Mouse (Mus musculus): ENCODE measurements around the gene Crim1. TPM values are rescaled to one million over a fixed set of nuclear protein-coding genes. Genes with fewer than 3 reads are reported as not detected.
A peak's percentile ranks its signal among the peaks of the same experiment; 100 is the strongest.

The Crim1 gene
- polyA plus RNA-seq, 1 experiment from 2014 or later = 11.8 TPM

DNA sequence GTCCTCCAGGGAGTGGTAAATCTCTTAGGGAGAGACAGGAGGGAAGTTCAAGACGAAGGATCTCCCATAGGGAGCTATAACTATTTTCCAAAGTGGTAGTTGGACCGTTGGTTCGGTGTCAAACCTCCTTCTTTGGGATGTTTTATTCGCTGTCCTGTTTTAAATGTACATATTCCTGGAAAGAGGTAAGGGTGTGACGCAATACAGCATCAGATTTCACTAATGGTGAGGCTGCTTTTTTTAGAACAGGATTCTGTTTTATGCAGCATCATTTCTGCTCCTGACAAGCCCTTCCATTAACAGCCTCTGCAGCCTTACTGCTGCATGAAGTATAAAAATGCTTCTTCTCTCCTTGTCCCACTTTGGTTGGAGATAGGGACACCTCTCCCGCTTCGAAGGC lies 95.9 kb downstream of the Crim1 start:
- Histone ChIP-seq H3K9me3 (no peaks in the 10 kb centered on the region), H3K9ac (no peak overlapping the region), H3K36me3 (0 out of 2 replicates have a peak, but pooled peaks cover 2% of the 10 kb centered on the region), H3K27me3 (replicated peaks) (no peaks in the 10 kb centered on the region), H3K4me1 (no peaks in the 10 kb centered on the region), H3K27ac (no peak overlapping the region), H3K4me2 (replicated peaks) (no peak overlapping the region), H3K4me3 (no peak overlapping the region)
- no peak for ATAC-seq (ENCODE audit: low FRiP score, low read depth)
- 85% methylated on average over 7 of the region's 7 CpGs for WGBS

- Histone ChIP-seq H3K36me3 (0 out of 2 replicates have a peak, but pooled peaks cover 2% of the 10 kb centered on the region), H3K27ac (no peak overlapping the region), H3K9ac (no peak overlapping the region), H3K9me3 (no peaks in the 10 kb centered on the region), H3K4me3 (no peak overlapping the region), H3K27me3 (replicated peaks) (no peaks in the 10 kb centered on the region), H3K4me1 (no peaks in the 10 kb centered on the region), H3K4me2 (replicated peaks) (no peak overlapping the region)
- WGBS = 86% methylated on average over 5 of the region's 5 CpGs
- ATAC-seq (ENCODE audit: low FRiP score, low read depth) = no peak
Measured at GRCm38 (mm10) chr17:78298140-78298539, 98.1 kb downstream of the Crim1 start.

DNA sequence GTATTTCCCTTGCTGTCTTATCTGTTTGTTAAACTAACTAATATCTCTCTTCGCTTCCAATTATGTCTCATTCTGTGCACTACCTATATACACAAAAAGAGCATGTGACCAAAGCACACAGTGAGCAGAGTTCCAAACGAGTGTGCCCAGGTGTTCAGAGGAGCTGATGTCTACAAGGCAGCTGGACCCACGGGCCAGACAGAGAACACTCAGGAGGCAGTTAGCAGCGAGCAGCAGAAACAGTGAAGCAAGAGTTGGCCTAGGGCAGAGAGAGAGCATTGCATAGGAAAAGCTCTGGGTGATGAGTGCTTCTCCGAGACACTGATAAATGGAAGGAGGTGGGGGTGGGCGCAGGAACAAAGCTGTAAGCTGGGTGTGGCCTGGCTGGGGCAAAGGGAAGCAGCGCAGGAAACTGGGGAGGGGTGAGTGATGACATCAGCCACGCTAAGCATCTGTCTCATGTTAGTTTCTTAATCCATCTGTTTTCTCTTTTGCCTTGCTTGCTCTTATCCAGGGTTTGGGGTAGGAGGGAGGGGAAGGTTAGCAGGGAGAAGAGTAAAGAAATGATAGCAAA lies 99.0 kb downstream of the Crim1 start:
- Histone ChIP-seq H3K4me1 (no peaks in the 10 kb centered on the region), H3K9ac (no peak overlapping the region), H3K27me3 (replicated peaks) (no peaks in the 10 kb centered on the region), H3K36me3 (peaks cover 7% of the 10 kb centered on the region; the same call in 1 of the 2 replicates), H3K4me2 (replicated peaks) (no peak overlapping the region), H3K9me3 (no peaks in the 10 kb centered on the region), H3K4me3 (no peak overlapping the region), H3K27ac (no peak overlapping the region)
- 70% methylated on average over 8 of the region's 8 CpGs for WGBS
- 0 out of 2 replicates have a peak, but pooled peaks have one; percentile 11 for ATAC-seq (ENCODE audit: low FRiP score, low read depth)

DNA sequence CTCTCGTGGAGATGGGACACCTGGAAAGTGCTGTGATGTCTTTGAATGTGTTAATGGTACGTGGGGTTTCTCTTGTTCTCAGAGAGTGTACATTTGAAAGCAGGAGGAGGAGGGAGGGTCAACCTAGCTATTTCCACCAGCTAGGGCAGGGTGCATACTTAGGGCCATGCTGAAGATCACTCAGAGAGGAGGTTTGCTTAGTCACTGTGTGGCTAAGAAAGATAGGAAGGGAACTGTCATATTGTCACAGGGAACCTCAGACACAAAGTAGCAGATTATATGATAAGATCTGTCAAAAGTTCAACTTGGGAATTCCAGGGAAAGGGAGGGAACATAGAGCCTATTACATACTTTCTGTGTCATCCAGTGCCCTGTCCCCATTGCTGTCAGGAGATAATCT lies 103.0 kb downstream of the Crim1 start:
- Histone ChIP-seq H3K36me3 (peaks cover 13% of the 10 kb centered on the region), H3K9ac (no peak overlapping the region)
- 80% methylated on average over 2 of the region's 2 CpGs for WGBS

DNA sequence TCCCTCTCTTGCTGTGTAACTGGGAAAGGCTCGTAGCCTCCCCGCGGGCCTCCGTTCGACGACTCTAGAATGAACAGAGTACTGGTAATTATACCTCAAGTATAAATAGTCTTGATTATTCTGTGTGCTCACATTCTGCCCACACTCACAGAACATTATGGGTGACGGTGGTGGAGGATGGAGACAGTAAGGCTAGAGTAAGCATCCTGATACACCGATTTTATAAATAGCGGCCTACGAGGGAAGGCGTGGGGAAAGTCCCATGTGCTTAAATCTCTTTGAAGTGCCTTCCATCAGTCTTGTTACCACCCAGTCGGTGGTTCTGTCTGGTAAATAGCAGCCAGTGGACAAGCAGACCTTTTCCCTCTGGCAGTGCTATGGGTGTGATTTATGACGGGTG lies 104.0 kb downstream of the Crim1 start:
- Histone ChIP-seq H3K36me3 (peaks cover 13% of the 10 kb centered on the region), H3K27ac (no peak overlapping the region), H3K4me1 (no peaks in the 10 kb centered on the region), H3K4me2 (replicated peaks) (no peak overlapping the region), H3K9ac (no peak overlapping the region), H3K9me3 (no peaks in the 10 kb centered on the region), H3K27me3 (replicated peaks) (no peaks in the 10 kb centered on the region), H3K4me3 (no peak overlapping the region)
- WGBS = 86% methylated on average over 13 of the region's 13 CpGs
- ATAC-seq (ENCODE audit: low FRiP score, low read depth) = no peak

More for the DNA sequence above, 103.0 kb downstream of the Crim1 start:
- H3K27me3 ChIP-seq (replicated peaks) = no peaks in the 10 kb centered on the region
- no peaks in the 10 kb centered on the region for H3K4me1 ChIP-seq
- H3K4me3 ChIP-seq = no peak overlapping the region
- no peaks in the 10 kb centered on the region for H3K9me3 ChIP-seq
- H3K4me2 ChIP-seq (replicated peaks) = no peak overlapping the region
- no peak overlapping the region for H3K27ac ChIP-seq
- no peak for ATAC-seq (ENCODE audit: low FRiP score, low read depth)

DNA sequence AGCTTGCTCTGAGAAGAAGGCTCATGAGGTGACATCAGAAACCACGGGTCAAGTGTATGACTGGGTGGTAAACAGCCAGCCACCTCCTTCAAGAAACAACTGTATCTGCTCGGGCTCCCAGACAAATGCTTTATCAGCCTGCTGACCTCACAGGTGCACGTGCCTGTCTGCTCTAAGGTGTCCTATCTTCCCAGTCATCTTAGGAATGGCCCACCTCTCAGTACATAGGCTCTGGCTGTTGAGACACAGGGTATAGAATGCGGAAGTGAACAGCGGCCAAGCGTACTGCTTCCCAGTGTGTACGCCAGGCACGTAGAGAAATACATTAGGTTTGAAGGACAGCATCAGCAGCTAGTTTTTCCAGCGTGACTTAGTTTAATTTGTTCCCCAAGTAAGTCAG lies 106.4 kb downstream of the Crim1 start:
- no peak overlapping the region for H3K4me2 ChIP-seq (replicated peaks)
- peaks cover 13% of the 10 kb centered on the region for H3K36me3 ChIP-seq
- H3K27me3 ChIP-seq (replicated peaks) = no peaks in the 10 kb centered on the region
- H3K27ac ChIP-seq = no peak overlapping the region
- H3K9ac ChIP-seq = no peak overlapping the region
- no peaks in the 10 kb centered on the region for H3K9me3 ChIP-seq
- no peak overlapping the region for H3K4me3 ChIP-seq
- no peak for ATAC-seq (ENCODE audit: low FRiP score, low read depth)
- 92% methylated on average over 9 of the region's 9 CpGs for WGBS
- H3K4me1 ChIP-seq = no peaks in the 10 kb centered on the region

- H3K9me3 ChIP-seq = no peaks in the 10 kb centered on the region
- H3K9ac ChIP-seq = no peak overlapping the region
- no peak overlapping the region for H3K4me2 ChIP-seq (replicated peaks)
- H3K27ac ChIP-seq = no peak overlapping the region
- H3K4me1 ChIP-seq = no peaks in the 10 kb centered on the region
- WGBS = 91% methylated on average over 9 of the region's 9 CpGs
- H3K27me3 ChIP-seq (replicated peaks) = no peaks in the 10 kb centered on the region
- no peak for ATAC-seq (ENCODE audit: low FRiP score, low read depth)
- H3K4me3 ChIP-seq = no peak overlapping the region
- peaks cover 13% of the 10 kb centered on the region for H3K36me3 ChIP-seq
Measured at GRCm38 (mm10) chr17:78308221-78308620, 108.2 kb downstream of the Crim1 start.

DNA sequence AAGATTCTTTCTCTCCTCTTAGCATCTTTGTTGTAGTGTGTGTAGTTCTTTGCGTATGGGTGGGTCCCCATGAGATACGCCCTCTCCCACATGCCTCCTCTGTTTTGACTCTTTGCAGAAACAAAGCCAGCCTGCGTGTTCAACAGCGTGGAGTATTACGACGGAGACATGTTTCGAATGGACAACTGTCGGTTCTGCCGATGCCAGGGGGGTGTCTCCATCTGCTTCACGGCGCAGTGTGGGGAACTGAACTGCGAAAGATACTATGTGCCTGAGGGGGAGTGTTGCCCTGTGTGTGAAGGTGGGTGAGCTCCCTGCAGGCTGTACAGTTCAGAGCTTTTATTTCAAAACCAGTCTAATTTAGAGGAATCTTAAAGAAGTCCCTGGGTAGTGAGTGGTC lies 113.0 kb downstream of the Crim1 start:
- H3K27ac ChIP-seq = no peak overlapping the region

DNA sequence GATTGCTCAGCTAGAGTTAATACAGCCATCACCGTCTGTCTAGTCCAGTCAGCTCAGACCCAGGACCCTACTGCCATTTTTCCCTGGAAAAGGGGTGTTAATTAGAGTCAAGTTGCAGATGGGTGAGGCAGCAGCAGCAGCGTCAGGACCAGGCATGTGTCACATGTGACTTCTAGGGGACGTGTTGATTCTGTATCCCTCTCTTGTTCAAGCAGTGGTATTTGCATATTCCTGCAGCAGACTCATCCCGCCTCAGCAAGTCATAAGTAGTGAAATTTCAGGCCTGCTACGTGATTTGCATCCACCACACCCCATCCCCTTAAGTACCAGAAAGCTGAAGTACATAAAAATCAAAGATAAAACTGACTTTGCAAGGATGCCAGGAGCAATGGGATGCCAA lies 113.6 kb downstream of the Crim1 start:
- H3K9ac ChIP-seq = no peak overlapping the region
- no peak overlapping the region for H3K27ac ChIP-seq
- H3K36me3 ChIP-seq = peaks cover 8% of the 10 kb centered on the region; the same call in 1 of the 2 replicates
- WGBS = 79% methylated on average over 5 of the region's 5 CpGs
- H3K4me3 ChIP-seq = no peak overlapping the region
- no peak for ATAC-seq (ENCODE audit: low FRiP score, low read depth)
- no peaks in the 10 kb centered on the region for H3K27me3 ChIP-seq (replicated peaks)
- no peaks in the 10 kb centered on the region for H3K9me3 ChIP-seq
- H3K4me2 ChIP-seq (replicated peaks) = no peak overlapping the region
- H3K4me1 ChIP-seq = no peaks in the 10 kb centered on the region

More for the DNA sequence above, 113.0 kb downstream of the Crim1 start:
- Histone ChIP-seq H3K27me3 (replicated peaks) (no peaks in the 10 kb centered on the region), H3K9ac (no peak overlapping the region), H3K4me1 (no peaks in the 10 kb centered on the region), H3K4me2 (replicated peaks) (no peak overlapping the region), H3K4me3 (no peak overlapping the region), H3K9me3 (no peaks in the 10 kb centered on the region), H3K36me3 (peaks cover 8% of the 10 kb centered on the region; the same call in 1 of the 2 replicates)
- 87% methylated on average over 12 of the region's 12 CpGs for WGBS
- ATAC-seq (ENCODE audit: low FRiP score, low read depth) = no peak

DNA sequence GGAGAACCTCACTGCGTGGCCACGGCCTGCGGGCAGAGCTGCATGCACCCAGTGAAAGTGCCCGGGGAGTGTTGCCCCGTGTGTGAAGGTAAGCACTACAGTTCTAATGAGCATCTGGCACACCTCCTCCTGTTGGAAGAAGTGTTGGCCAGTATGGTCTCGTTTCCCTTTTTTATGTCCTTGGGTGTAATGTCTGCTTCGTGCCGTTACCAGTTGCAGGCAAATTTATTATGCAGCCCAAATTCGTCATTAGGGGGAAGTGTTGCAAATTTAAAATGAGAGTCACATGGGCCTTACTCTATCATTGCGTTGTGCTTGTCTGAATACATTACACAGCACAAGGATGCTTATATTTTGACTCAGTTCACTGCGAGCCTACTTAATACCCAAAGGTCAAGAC lies 115.6 kb downstream of the Crim1 start:
- Histone ChIP-seq H3K4me2 (replicated peaks) (no peak overlapping the region), H3K4me1 (no peaks in the 10 kb centered on the region), H3K9ac (no peak overlapping the region), H3K4me3 (no peak overlapping the region), H3K27me3 (replicated peaks) (no peaks in the 10 kb centered on the region), H3K9me3 (no peaks in the 10 kb centered on the region), H3K36me3 (peaks cover 8% of the 10 kb centered on the region; the same call in 1 of the 2 replicates), H3K27ac (no peak overlapping the region)
- no peak for ATAC-seq (ENCODE audit: low FRiP score, low read depth)
- WGBS = 89% methylated on average over 11 of the region's 11 CpGs

GRCm38 (mm10) chr17:78317381-78317780 lies 117.3 kb downstream of the Crim1 start:
- H3K9ac ChIP-seq = no peak overlapping the region
- no peak overlapping the region for H3K4me2 ChIP-seq (replicated peaks)
- H3K4me3 ChIP-seq = no peak overlapping the region
- no peaks in the 10 kb centered on the region for H3K27me3 ChIP-seq (replicated peaks)
- H3K9me3 ChIP-seq = no peaks in the 10 kb centered on the region
- H3K27ac ChIP-seq = no peak overlapping the region
- 80% methylated on average over 5 of the region's 5 CpGs for WGBS
- H3K36me3 ChIP-seq = peaks cover 8% of the 10 kb centered on the region; the same call in 1 of the 2 replicates
- no peak for ATAC-seq (ENCODE audit: low FRiP score, low read depth)
- H3K4me1 ChIP-seq = no peaks in the 10 kb centered on the region

GRCm38 (mm10) chr17:78318810-78319209 lies 118.8 kb downstream of the Crim1 start:
- no peak overlapping the region for H3K27ac ChIP-seq
- 89% methylated on average over 3 of the region's 3 CpGs for WGBS
- H3K4me3 ChIP-seq = no peak overlapping the region
- no peaks in the 10 kb centered on the region for H3K4me1 ChIP-seq
- H3K9me3 ChIP-seq = no peaks in the 10 kb centered on the region
- no peak for ATAC-seq (ENCODE audit: low FRiP score, low read depth)
- no peak overlapping the region for H3K9ac ChIP-seq
- no peak overlapping the region for H3K4me2 ChIP-seq (replicated peaks)
- no peaks in the 10 kb centered on the region for H3K27me3 ChIP-seq (replicated peaks)
- peaks cover 8% of the 10 kb centered on the region; the same call in 1 of the 2 replicates for H3K36me3 ChIP-seq

GRCm38 (mm10) chr17:78321216-78321835 lies 121.3 kb downstream of the Crim1 start:
- H3K27ac ChIP-seq = no peak overlapping the region

More at GRCm38 (mm10) chr17:78321216-78321835, 121.3 kb downstream of the Crim1 start:
- 90% methylated on average over 11 of the region's 11 CpGs for WGBS
- Histone ChIP-seq H3K27me3 (replicated peaks) (no peaks in the 10 kb centered on the region), H3K4me1 (peaks cover 6% of the 10 kb centered on the region; the same call in 1 of the 2 replicates), H3K4me2 (replicated peaks) (no peak overlapping the region), H3K4me3 (no peak overlapping the region), H3K36me3 (no peaks in the 10 kb centered on the region; the same call in 1 of the 2 replicates), H3K9ac (no peak overlapping the region), H3K9me3 (no peaks in the 10 kb centered on the region)
- ATAC-seq (ENCODE audit: low FRiP score, low read depth) = no peak
